Mouse (Mus musculus) olfactory bulb, adult 2 months (tissue): ENCODE results near the gene Plcb1. TPM values are rescaled to one million over a fixed set of nuclear protein-coding genes. Genes with fewer than 3 reads are reported as not detected.

Experiments used
- H3K27ac ChIP-seq: fragments of 200-500 bp; 2 replicates; pipeline ENCODE4 v1.5.1; 2012; ENCODE audit warnings: low read depth, low read length; ENCODE audit not compliant: insufficient read depth
- H3K4me1 ChIP-seq: fragments of 200-500 bp; 2 replicates; pipeline ENCODE4 v1.6.1; 2012; ENCODE audit warnings: low read length; ENCODE audit not compliant: control insufficient read depth, insufficient read depth
- H3K4me3 ChIP-seq: fragments of 200-500 bp; 2 replicates; pipeline ENCODE4 v1.5.1; 2012; ENCODE audit warnings: mild to moderate bottlenecking, low read depth, low read length, moderate library complexity; ENCODE audit not compliant: insufficient read depth
- CTCF ChIP-seq: fragments of 200-500 bp; IDR thresholded peaks from 2 replicates; pipeline ENCODE4 v1.5.1; 2012; ENCODE audit warnings: low read depth, mild to moderate bottlenecking, low read length, moderate library complexity; ENCODE audit not compliant: insufficient read depth
- POLR2A ChIP-seq: fragments of 200-500 bp; IDR thresholded peaks from 2 replicates; pipeline ENCODE4 v1.6.1; 2012; ENCODE audit warnings: mild to moderate bottlenecking, low read depth, low read length, moderate library complexity; ENCODE audit not compliant: insufficient read depth
- WGBS: fragments of 180-500 bp; shearing (Covaris S2); methylation state at CpG from one replicate; pipeline ENCODE4 v1.1.7; 2018; 5-methylcytosine and 5-hydroxymethylcytosine counted together
- polyA plus RNA-seq: library from polyadenylated mRNA; stranded (reverse); fragments of >200 nt; gene quantifications from 2 replicates; pipeline ENCODE4 v1.2.4, GENCODE M21; 2012; ENCODE audit warnings: low replicate concordance; ENCODE audit not compliant: missing spikeins, insufficient read depth, insufficient read length

Gene Plcb1
- polyA plus RNA-seq, 1 experiment, result 72.1 TPM

DNA sequence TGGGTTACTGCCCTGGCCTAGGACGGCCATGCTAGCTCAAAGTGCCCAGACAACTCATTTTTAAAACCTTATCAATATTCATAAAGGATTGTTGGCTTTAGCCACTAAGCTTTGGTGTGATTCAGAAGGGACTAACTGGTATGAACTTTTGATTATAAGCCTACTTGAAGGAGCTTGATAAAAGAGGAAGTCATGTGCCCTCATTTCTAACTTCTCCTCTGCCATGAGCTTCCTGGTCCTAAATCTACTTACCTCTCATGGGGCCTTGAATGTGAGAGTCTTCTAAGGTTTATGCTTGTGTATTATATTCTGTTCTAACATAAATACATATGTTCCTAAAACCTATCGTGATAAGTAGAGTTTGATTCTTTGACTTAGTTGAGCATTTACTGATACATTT lies 702.4 kb downstream of the Plcb1 start:
- Histone ChIP-seq H3K4me1 (no peaks in the 10 kb centered on the region), H3K4me3 (no peak overlapping the region), H3K27ac (no peak overlapping the region)
- TF ChIP-seq POLR2A (no peak), CTCF (no peak)
- whole genome bisulfite sequencing, result 76% methylated on average over 2 of the region's 2 CpGs

- no peak overlapping the region for H3K4me3 ChIP-seq
- WGBS, result 88% methylated on average over 2 of the region's 2 CpGs
- no peaks in the 10 kb centered on the region for H3K4me1 ChIP-seq
- H3K27ac ChIP-seq, result no peak overlapping the region
- TF ChIP-seq POLR2A (no peak), CTCF (no peak)
Observed at GRCm38 (mm10) chr2:135489127-135489526, 703.3 kb downstream of the Plcb1 start.

DNA sequence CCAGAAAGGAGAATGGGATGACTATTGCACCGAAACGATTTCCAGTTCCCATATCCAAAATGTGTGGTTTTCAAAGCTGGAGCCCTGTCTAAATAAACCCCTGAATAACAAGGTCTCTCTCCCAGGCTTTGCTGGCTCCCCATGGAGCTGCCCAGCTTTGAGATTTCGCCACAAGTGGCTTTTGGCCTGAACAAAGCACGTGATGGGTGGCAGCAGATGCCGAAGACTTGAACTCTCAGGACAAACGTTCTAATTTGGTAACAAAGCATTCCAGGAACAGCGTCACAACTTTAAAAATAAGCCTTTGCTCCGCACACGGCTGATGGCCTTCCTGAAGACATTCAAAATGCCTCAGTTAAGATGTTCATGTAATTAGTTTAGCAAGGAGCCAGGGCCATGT lies 706.9 kb downstream of the Plcb1 start:
- Histone ChIP-seq H3K27ac (no peak overlapping the region), H3K4me3 (no peak overlapping the region), H3K4me1 (no peaks in the 10 kb centered on the region)
- WGBS, result 47% methylated on average over 9 of the region's 9 CpGs
- no peak for TF ChIP-seq POLR2A
- no peak for TF ChIP-seq CTCF

DNA sequence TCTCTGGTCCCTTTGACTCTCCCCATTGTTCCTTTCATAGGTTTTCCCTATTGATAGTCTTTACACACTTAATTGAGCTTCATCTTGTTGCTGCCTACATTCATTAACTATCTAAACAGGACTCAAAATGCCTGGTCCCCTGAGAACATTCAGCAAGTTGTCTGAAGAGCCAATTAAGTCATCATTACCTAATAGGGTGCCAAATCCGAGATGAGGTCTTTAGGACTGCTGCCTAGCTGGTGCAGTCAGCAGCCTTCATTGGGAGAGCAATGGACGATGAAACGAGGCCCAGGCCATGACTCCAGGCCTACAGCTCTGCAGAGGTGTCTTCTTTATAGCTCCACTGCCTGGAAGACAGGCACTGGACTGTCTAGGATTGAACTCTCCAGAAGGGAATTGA lies 710.7 kb downstream of the Plcb1 start:
- Histone ChIP-seq H3K27ac (no peak overlapping the region), H3K4me3 (no peak overlapping the region), H3K4me1 (no peaks in the 10 kb centered on the region)
- WGBS, result 53% methylated on average over 3 of the region's 3 CpGs
- TF ChIP-seq POLR2A, result no peak
- TF ChIP-seq CTCF, result no peak

DNA sequence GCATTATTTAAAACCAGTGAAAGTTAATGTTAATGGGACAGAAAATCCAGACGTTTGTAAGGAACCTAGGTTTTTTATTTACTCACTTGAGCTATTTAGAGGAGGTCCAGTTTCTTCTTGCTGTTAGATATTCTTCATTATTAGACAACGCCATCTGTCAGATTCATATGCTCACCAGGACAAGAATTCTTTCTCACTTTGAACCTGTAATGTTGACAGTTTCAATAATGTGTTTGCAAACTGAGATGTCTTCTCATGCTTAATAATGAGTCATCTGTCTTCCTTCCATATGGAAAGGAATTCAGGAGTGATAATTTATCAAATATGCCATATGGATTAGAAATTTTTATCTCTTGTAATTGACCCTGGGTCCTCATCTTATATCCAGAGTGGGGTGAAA lies 711.4 kb downstream of the Plcb1 start:
- TF ChIP-seq POLR2A, result no peak
- TF ChIP-seq CTCF, result no peak
- Histone ChIP-seq H3K4me1 (no peaks in the 10 kb centered on the region), H3K4me3 (no peak overlapping the region), H3K27ac (no peak overlapping the region)
- 68% methylated on average over 2 of the region's 2 CpGs for WGBS

DNA sequence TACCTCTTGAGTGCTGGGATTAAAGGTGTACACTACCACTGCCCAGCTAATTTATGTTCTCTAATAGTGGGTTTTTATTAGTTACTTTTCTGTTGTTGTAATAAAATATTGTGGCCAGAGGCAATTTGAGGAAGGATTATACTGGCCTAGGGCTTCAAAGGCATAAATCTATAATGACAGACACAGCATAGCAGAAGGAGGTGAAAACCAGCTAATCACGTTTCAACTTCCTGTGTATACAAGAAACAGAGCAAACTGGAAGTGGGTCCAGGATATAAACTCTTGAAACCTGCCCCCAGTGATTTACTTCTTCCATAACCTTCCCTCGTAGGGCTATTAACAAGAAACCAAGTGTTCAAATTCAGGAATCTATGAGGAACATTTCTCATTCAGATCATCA lies 715.0 kb downstream of the Plcb1 start:
- Histone ChIP-seq H3K4me3 (no peak overlapping the region), H3K4me1 (no peaks in the 10 kb centered on the region), H3K27ac (no peak overlapping the region)
- WGBS, result 88% methylated on average over 2 of the region's 2 CpGs
- TF ChIP-seq CTCF, result no peak
- TF ChIP-seq POLR2A, result no peak

DNA sequence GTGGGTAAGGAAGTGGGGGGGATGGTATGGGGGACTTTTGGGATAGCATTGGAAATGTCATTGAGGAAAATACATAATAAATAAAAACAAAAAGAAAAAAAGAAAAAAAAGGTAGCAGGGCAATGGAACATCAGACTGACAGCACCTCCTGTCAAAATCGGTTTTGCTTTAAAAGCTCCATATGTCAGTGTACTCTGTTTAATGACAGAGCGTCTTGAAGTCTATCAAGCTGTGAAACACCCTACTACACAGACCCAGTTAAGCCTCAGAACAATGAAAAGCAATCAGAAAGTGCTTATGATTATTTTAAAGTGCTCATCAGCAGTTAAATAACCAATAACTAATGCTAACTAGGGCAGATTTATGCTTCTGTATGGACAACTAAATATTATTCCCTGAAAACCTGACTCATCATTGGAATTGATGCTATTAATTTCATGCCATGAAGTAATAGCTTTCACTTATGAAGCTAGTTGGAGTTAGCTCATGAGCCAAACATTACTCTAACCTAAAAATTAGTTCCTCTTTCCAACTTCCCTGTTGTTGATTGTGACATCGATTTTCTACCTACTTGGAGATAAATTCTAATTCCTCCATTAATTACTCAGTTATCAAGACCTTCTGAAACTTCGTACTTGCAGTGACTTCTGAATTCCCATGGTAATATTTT lies 717.6 kb downstream of the Plcb1 start:
- Histone ChIP-seq H3K4me1 (no peaks in the 10 kb centered on the region), H3K4me3 (no peak overlapping the region), H3K27ac (no peak overlapping the region)
- WGBS, result 88% methylated on average over 4 of the region's 4 CpGs
- TF ChIP-seq CTCF (no peak), POLR2A (no peak)

DNA sequence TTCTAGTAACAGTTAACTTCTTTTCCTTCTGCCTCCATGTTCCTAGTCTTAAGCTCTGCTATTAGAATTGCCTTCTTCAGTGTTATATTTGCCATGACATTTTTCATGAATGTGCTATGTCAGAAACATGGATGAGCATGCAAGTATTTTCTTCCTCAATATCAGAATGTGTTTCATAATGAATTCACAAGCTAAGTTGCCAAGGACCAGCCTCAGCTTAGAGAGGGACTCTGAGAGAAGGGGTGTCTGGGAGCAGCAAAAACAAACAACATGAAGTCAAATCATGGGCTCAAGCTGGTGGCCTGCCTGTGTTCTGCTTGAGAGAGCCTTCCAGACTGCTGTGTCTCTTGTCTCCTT lies 718.1 kb downstream of the Plcb1 start:
- TF ChIP-seq CTCF (no peak), POLR2A (no peak)
- Histone ChIP-seq H3K4me3 (no peak overlapping the region), H3K4me1 (no peaks in the 10 kb centered on the region), H3K27ac (no peak overlapping the region)

GRCm38 (mm10) chr2:135507111-135507510 lies 721.2 kb downstream of the Plcb1 start:
- Histone ChIP-seq H3K27ac (no peak overlapping the region), H3K4me1 (no peaks in the 10 kb centered on the region), H3K4me3 (no peak overlapping the region)
- whole genome bisulfite sequencing, result 27% methylated on average over 1 of the region's 1 CpGs
- TF ChIP-seq CTCF, result no peak

DNA sequence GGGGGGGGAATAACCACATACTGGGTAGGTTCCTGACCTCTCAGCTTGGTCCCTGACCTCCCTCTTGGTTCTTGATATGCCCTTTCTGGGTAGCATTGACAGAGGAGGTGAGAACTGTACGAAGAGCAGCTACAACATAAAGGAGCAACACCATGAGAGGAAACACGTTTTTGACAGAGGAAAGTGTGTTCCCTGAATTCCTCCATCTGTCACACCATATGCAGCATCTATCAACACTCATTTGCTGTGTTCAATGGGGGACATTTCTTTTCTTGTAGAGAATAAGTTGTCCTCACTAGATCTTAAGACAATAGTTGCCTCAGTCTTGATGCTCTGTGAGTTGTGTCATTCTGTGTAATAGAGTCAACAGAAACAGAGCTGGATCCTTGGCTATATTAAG lies 733.1 kb downstream of the Plcb1 start:
- Histone ChIP-seq H3K27ac (no peak overlapping the region), H3K4me1 (no peaks in the 10 kb centered on the region), H3K4me3 (no peak overlapping the region)
- WGBS, result 76% methylated on average over 2 of the region's 2 CpGs
- TF ChIP-seq POLR2A, result no peak
- no peak for TF ChIP-seq CTCF

Other genes with a start within 250 kb of the Plcb1 start
- gene Hao1, start 231.7 kb upstream of the Plcb1 start, polyA plus RNA-seq, result not detected in 2 replicates
- gene Tmx4, start 141.9 kb upstream of the Plcb1 start, polyA plus RNA-seq, result 139 TPM in 1 of 2 replicates, not detected in the other